Mouse (Mus musculus) kidney, adult 2 months (tissue): ENCODE data around the gene Traf5. TPM values are rescaled to one million over a fixed set of nuclear protein-coding genes. Genes with fewer than 3 reads are reported as not detected.

Source experiments
- DNase-seq: peaks from one replicate; pipeline ENCODE4 v3.0.0; 2021
- H3K27ac ChIP-seq: fragments of 200-500 bp; 2 replicates; pipeline ENCODE4 v1.5.1; 2012; ENCODE audit warnings: low read depth, low read length, control low read depth, inconsistent platforms; ENCODE audit not compliant: insufficient read depth
- H3K27me3 ChIP-seq: fragments of 200-500 bp; replicated peaks from 2 replicates; pipeline ENCODE4 v1.6.1; 2012; ENCODE audit warnings: mild to moderate bottlenecking, moderate library complexity, low read length, inconsistent platforms; ENCODE audit not compliant: control insufficient read depth, insufficient read depth
- H3K36me3 ChIP-seq: fragments of 200-500 bp; 2 replicates; pipeline ENCODE4 v1.6.1; 2012; ENCODE audit warnings: mild to moderate bottlenecking, moderate library complexity, low read length, inconsistent platforms; ENCODE audit not compliant: control insufficient read depth, insufficient read depth
- H3K4me1 ChIP-seq: fragments of 200-500 bp; 2 replicates; pipeline ENCODE4 v1.6.1; 2011; ENCODE audit warnings: low read length; ENCODE audit not compliant: control insufficient read depth, insufficient read depth
- H3K4me3 ChIP-seq: fragments of 200-500 bp; 2 replicates; pipeline ENCODE4 v1.5.1; 2011; ENCODE audit warnings: mild to moderate bottlenecking, low read depth, low read length, control low read depth; ENCODE audit not compliant: insufficient read depth
- CTCF ChIP-seq: fragments of 200-500 bp; conservative IDR thresholded peaks from 2 replicates; pipeline ENCODE4 v1.5.1; 2011; ENCODE audit warnings: low read depth, mild to moderate bottlenecking, control low read depth, low read length, moderate library complexity, mixed read lengths; ENCODE audit not compliant: insufficient read depth, insufficient read length
- POLR2A ChIP-seq: fragments of 200-500 bp; IDR thresholded peaks from one replicate; pipeline ENCODE4 v1.6.1; 2011; ENCODE audit warnings: low read depth, low read length, control low read depth
- WGBS: fragments of 180-500 bp; shearing (Covaris S2); methylation state at CpG from one replicate; pipeline ENCODE4 v1.1.7; 2018; 5-methylcytosine and 5-hydroxymethylcytosine counted together
- polyA plus RNA-seq: library from polyadenylated mRNA; depleted of rRNA; stranded (reverse); fragments of >200 nt; gene quantifications from 2 replicates; pipeline ENCODE4 v1.2.3, GENCODE M21; 2012

Traf5 gene
- polyA plus RNA-seq, 1 experiment: 13.6 TPM

DNA sequence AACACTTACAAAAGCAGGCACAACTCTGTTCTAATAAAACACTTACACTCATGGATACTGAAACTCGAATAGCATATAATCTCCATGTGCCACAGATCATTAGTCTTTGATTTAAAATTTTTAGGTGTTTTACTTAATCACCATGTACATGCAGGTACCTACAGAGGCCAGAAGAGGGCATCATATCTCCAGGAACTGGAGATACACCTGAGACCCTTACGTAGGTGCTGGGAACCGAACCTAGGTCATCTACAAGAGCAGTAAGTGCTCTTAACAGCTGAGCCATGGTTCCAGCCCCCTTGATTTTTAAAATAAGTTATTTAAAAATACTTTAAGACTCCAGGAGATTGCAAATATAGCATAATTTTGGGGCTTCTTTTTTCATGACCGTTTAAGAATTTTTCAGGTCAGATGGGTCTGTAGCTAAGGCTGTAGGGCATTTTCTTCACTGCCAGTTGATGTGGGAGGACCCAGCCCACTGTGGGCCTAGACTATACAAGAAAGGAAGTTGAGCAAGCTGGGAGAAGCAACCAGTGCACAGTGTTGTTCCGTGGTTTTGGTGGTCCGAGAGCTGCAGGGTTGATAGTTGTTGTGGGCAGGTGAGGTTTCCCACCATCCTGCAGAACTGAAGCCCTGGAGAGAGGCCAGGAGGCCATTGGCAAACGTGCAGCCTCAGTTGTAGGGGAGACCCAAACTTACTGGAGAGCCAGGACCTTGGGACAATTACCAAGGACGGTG is 29.0 kb downstream of the Traf5 start:
- no peak for DNase-seq
- Histone ChIP-seq H3K4me3 (no peak overlapping the region), H3K27me3 (no peaks in the 10 kb centered on the region), H3K4me1 (no peaks in the 10 kb centered on the region), H3K36me3 (peaks cover 3% of the 10 kb centered on the region; the same call in 1 of the 2 replicates), H3K27ac (no peak overlapping the region)
- TF ChIP-seq POLR2A: no peak
- TF ChIP-seq CTCF: peak; percentile 38
- WGBS: 96% methylated on average over 8 of the region's 8 CpGs

DNA sequence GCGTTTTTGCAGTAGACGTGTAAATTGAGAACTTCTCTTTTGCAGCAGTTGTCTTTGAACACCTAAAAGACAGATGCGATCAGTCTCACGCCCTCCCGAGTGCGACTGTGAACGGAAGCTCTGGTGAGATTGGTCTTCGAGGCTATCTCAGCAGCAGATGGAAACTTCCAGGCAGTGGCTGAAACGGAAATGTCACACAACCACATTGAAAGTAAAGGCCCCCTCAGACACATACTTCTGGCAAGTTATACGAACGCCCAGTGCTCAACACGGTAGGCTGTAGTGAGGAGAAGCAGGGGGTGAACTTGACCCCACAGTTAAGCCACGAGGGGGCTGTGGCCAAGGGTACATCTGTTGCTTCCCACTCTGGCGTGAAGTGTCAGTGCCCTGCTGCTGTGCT is 29.7 kb downstream of the Traf5 start:
- Histone ChIP-seq H3K27ac (no peak overlapping the region), H3K4me3 (no peak overlapping the region), H3K36me3 (peaks cover 3% of the 10 kb centered on the region; the same call in 1 of the 2 replicates), H3K27me3 (no peaks in the 10 kb centered on the region), H3K4me1 (no peaks in the 10 kb centered on the region)
- DNase-seq: no peak
- no peak for TF ChIP-seq POLR2A
- no peak for TF ChIP-seq CTCF
- WGBS: 85% methylated on average over 14 of the region's 14 CpGs

DNA sequence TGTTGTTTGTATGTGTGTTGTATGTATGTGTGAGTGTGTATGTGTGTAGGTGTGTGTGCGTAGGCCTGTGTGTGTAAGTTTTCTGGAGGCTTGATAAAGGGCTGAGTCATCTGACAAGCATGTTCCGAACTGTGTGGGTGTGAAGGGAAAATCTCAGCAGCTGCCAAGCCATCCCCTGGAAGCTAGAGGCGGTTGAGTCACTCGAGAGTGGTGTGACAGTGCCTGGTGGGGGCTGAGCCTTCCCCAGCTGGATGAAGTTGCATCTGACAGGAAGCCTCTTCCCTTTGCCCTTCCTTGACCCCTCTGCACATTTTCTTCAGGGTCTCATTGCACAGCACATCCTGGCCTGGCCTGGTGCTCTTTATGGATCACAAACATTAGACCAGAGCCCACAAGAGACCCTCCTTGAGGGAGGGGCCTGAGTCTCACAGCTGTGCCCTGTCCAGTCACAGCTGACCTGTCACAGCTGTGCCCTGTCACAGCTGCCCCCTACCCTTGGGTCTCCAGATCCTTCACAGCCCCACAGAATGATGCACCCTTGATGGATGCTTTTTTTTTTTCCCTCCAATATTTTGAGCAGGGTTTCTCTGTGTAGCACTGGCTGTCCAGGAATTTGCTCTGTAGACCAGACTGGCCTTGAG is 30.6 kb downstream of the Traf5 start:
- Histone ChIP-seq H3K4me3 (no peak overlapping the region), H3K36me3 (peaks cover 5% of the 10 kb centered on the region; the same call in 1 of the 2 replicates), H3K4me1 (no peaks in the 10 kb centered on the region), H3K27me3 (no peaks in the 10 kb centered on the region), H3K27ac (no peak overlapping the region)
- TF ChIP-seq CTCF (no peak), POLR2A (no peak)
- 43% methylated on average over 4 of the region's 4 CpGs for WGBS
- DNase-seq: peak; percentile 54

DNA sequence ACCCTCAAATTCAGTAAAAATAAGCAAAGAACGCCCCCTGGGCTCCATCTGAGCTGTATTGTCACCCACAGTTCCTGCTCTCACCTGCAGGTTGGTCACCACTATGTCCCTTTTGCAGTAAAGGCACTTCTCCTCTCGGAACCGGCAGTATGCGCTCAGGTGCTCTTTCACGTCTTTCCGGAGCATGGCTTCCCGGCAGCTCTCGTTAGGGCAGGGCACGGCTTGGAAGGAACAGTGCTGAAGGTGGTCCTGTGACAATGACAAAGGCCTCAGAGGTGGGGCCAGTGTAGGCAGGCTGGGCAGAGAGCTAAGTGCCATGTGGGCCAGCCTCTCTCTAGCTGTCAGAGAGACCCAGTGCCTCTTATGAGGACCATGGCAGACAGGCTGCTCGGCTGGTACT is 33.4 kb downstream of the Traf5 start:
- peaks cover 3% of the 10 kb centered on the region; the same call in 1 of the 2 replicates for H3K36me3 ChIP-seq
- 92% methylated on average over 10 of the region's 10 CpGs for WGBS
- H3K27ac ChIP-seq: no peak overlapping the region
- H3K27me3 ChIP-seq: no peaks in the 10 kb centered on the region
- no peak overlapping the region for H3K4me3 ChIP-seq
- H3K4me1 ChIP-seq: no peaks in the 10 kb centered on the region
- TF ChIP-seq POLR2A (no peak), CTCF (no peak)
- no peak for DNase-seq

DNA sequence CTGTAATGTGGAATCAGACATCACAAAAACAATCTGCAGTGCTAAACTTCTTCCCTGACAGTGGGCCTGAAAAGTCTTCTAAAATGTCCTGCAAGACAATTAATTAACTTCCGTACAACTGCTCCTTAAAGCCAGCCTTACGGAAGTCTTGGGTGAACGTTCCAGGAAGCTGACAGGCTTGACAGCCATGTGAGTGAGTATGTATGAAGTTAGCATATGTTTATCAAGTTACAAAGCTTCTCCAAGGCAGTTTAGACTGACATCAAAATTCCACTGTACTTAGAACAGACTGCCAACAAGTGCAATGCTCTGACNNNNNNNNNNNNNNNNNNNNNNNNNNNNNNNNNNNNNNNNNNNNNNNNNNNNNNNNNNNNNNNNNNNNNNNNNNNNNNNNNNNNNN is 38.6 kb downstream of the Traf5 start:
- H3K36me3 ChIP-seq: peaks cover 8% of the 10 kb centered on the region
- 68% methylated on average over 3 of the region's 3 CpGs for WGBS

DNA sequence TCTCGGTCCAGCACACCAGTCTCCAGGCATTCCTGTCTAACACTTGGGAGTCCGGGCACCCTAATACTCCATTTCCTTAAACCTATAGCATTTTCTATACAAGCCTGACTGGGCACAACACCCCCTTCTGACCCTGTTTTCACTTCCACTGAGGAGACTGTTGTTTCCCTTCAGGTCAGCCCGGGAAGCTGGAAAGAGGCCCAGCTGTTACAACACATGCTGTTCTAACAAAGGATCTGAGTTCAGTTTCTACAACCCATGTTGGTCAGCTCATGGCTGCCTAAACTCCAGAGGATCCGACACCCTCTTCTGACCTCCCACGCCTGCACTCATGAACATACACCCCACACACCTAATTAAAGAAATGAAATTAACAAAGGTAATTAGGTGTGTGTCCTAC is 39.4 kb downstream of the Traf5 start:
- no peak for TF ChIP-seq POLR2A
- no peak for TF ChIP-seq CTCF
- Histone ChIP-seq H3K36me3 (peaks cover 8% of the 10 kb centered on the region), H3K4me1 (no peaks in the 10 kb centered on the region), H3K4me3 (no peak overlapping the region), H3K27me3 (no peaks in the 10 kb centered on the region), H3K27ac (no peak overlapping the region)
- no peak for DNase-seq
- 69% methylated on average over 5 of the region's 5 CpGs for WGBS

More for the DNA sequence above, 38.6 kb downstream of the Traf5 start:
- no peak for TF ChIP-seq POLR2A
- no peak for TF ChIP-seq CTCF
- H3K4me1 ChIP-seq: no peaks in the 10 kb centered on the region
- H3K27ac ChIP-seq: no peak overlapping the region
- no peaks in the 10 kb centered on the region for H3K27me3 ChIP-seq
- no peak overlapping the region for H3K4me3 ChIP-seq
- DNase-seq: no peak

DNA sequence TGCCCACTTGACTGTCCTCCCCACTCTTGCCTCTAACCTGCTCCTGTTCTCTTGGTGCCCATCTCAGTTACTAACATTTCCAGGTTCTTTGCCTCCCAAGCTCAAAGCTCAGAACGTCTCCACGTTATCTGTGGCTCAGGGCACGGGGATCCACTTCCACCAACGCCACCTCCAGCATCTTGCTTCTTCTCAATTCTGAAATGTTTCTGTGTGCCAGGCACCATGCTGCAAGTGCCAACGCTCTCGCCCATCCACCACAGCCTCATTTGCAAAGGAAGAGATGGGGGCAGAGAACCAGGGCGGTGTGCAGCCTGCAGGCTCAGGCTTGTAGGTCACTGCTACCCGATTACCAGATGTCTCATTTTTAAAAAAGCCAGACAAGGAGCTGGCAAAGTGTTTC is 39.9 kb downstream of the Traf5 start:
- no peak for TF ChIP-seq POLR2A
- TF ChIP-seq CTCF: no peak

More for the DNA sequence above, 39.9 kb downstream of the Traf5 start:
- Histone ChIP-seq H3K4me1 (no peaks in the 10 kb centered on the region), H3K27me3 (no peaks in the 10 kb centered on the region), H3K4me3 (no peak overlapping the region), H3K27ac (no peak overlapping the region), H3K36me3 (peaks cover 8% of the 10 kb centered on the region)
- 87% methylated on average over 8 of the region's 8 CpGs for WGBS
- no peak for DNase-seq
